Mouse (Mus musculus): ENCODE measurements around the gene Arhgef40.

Gene Arhgef40

DNA sequence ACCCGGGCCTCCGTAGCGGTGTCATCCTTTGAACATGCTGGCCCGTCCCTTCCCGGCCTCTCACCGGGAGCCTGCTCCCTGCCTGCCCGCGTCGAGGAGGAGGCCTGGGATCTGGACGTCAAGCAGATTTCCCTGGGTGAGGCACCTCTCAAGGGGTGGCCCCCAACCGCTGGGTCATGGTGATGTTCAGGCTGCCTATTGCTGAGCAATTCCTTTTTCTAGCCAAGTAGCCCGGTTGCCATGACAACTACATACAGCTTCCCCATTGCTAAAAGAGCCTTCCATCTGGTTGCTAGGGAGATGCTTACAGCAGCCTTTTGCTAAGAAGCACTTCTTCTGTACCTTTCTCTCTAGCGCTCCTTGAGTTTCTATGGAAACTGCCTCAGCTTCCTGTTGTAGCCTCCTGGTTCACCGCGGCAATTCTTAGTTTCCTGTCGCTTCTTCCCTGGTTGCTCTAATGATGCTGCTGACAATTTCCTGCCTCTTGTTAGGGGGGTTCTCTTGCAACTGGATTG lies 19.5 kb downstream of the Arhgef40 start:
- DNase-seq (ENCODE audit: low spot score in 2 of 2): peak; percentile 71 to 83

DNA sequence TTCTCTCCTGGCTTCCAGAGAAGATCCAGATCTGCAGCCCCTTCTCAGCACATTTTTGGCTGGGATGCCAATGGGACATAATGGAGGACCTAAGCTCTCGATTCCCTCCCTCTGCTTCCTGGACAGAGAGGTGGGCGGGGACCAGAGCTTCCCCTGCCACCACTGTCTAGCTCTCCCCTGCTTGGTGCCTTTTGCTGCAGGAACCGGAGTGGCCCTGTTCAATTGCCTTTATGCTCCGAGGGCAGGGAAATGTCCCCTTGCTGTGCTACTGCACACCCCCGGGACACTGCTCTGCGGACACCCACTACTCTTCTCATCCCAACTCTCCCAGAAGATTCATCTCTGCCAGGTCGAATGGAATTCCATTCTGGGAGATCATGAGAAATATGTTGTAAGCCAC lies 20.6 kb downstream of the Arhgef40 start:
- DNase-seq (ENCODE audit: low spot score in 2 of 2): no peak

DNA sequence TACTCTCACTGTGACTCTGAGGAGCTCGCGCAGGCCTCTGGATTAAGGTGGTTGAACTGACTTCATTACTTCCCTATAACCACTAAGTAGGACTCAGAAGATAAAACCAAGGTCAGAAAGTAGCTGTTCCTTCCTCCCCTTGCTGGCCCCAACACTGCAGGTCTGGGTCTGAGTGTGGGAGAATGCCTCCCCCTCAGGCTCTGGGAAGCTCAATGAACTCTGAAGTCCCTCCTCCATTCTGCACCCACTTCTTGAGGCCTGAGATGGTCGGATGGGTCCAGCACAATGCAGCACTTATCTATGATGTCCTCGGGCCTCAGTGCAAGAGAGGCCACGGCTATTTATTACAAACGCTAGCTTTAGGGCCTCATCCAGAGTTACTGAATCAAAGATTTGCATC lies 21.1 kb downstream of the Arhgef40 start:
- DNase-seq (ENCODE audit: low spot score in 2 of 2): no peak

DNA sequence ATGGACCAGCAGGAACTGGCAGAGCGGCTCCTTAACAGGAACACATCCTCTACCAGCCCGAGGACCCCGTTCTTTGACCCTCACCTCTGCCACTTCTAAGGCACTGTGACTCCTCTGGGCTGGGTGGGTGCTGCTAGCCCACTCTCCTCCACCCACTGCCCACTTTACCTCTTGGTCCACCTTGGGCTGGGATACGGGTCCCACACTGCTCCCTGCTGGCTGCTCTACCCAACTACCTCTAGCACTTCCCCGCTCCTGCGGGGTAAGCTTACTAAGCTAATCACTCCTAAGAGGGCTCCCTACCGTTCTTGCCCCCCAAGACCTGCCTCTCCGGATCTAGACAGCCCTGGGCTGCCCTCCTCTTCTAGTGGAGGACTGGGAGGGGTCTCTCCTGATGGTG lies 21.7 kb downstream of the Arhgef40 start:
- no peak for DNase-seq (ENCODE audit: low spot score in 2 of 2)

DNA sequence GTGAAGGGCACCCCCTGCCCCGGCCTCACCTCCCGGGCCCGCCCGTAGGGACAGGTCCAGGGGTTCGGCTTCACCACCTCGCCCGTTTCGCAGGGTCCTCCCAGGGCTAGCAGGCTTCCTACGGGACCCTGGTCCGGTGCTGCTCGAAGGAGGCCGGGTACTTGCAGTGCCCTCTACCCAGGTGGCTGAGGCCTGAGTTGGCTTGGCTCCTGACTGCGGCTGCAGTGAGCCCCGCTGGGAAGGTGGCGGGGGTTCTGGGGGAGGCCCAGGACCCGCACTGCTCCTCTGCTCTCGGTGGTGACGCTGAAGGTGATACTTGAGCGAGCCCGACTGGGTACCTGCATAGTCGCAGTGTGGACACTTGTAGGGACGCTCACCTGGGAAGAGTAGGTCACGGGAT lies 22.3 kb downstream of the Arhgef40 start:
- DNase-seq (ENCODE audit: low spot score in 2 of 2): no peak

DNA sequence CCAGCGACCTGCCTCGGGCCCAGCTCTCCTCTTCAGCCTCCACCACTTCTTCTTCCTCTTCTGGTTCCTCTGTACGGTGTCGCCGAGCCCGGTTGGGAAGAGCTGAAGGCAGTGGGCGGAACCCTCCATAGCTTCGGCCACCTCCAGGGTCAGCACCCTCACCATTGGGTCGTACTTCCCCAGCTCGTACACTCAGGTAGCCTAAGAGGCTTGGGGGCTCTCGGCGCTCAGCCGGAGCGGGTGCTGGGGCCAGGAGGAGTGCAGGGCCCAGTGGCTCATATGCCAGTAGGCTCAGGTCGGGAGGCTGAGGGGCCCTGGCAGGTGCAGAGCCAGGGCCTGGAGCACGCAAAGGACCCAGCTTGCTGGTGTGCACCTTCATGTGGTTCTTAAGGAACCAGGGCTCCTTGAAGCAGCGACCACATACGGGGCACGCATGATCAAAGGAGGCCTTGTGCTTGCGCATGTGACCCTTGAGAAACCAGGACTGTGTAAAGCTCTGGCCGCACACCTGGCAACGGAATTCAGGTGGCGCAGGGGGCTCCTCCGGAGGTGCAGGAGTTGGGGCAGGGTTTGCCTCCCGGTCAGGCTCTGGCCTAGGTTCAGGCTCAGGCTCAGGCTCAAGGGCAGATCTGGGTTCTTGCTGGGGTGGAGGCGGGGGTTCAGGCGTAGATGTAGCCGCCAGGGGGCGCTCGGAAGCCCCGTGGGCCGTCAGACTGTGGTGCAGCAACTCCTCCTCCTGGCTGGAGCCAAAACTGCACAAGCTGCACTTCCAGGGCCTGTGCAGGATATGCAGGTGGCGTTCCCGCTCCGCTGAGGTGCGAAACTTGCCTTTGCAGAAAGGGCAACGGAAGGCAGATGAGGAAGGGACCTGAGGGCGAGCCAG lies 24.0 kb downstream of the Arhgef40 start:
- peak; percentile 78 to 87 for DNase-seq (ENCODE audit: low spot score in 2 of 2)

DNA sequence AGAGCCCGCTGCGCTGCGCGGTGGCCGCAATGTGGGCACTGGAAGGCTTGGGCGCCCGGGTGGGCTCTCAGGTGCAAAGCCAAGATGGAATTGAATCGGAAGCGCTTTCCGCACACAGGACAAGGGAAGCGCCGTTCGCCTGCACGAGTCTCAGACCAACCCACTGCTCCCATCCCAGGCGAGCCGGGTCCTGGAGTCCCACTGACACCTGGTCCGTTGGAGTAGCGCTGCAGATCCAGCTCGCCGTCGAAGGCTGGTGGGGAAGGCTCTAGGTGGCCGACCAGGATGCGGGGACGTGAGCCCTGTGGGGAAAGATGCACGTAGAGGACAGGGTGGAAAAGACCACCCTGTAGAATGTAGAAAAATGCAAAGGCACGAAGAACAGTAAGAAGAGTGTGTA lies 24.8 kb downstream of the Arhgef40 start:
- no peak for DNase-seq (ENCODE audit: low spot score in 2 of 2)

DNA sequence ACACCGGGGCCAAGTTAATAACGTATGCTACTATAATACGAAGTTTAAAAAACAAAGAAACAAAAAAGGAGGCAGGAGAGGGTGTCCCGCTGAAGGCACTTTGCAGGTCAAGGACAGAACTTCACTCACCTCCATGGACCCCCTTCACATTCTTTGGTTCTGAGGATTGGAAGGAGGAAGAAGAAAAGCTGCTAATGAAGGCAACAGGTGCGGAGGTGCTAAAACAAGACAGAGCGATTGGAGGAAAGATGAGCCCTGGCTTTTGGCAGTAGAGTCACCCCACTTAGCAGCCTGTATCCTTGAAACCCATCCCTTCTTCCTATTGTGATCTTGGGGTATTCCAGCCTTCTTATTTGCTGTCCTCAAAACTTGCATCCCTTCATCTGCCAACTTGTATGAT lies 25.3 kb downstream of the Arhgef40 start:
- no peak for DNase-seq (ENCODE audit: low spot score in 2 of 2)

DNA sequence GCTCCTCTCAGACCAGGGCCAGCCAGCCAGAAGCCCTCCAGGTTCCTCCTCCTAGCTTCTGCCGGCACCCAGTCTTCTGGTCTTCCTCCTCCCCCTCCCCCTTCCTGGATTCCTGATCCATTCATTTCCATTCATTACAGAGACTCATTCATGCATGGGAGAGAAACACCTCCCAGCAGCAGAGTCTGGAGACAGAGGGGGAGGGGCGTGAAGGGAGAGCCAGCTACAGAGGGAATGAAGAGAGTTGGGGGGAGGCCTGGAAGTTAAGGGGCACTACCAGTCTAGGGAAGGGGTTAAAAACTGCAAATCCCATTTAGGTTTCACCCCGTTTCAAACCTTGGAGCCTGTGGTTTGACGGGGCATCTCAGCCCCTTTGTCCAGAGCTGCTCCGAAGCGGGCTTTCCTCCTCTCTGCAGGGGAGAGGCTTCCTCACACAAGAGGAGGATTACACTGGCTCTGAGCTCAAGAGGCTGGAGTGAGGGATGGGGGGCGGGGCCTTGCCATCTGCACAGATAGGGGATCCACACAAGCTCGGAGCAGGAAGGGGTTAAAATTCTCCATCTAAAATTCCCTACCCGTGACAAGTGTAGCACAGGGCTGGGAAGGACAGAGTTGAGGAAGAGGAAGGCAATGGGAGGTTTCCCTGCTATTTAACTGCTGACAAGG lies 26.1 kb downstream of the Arhgef40 start:
- no peak for DNase-seq (ENCODE audit: low spot score in 2 of 2)

DNA sequence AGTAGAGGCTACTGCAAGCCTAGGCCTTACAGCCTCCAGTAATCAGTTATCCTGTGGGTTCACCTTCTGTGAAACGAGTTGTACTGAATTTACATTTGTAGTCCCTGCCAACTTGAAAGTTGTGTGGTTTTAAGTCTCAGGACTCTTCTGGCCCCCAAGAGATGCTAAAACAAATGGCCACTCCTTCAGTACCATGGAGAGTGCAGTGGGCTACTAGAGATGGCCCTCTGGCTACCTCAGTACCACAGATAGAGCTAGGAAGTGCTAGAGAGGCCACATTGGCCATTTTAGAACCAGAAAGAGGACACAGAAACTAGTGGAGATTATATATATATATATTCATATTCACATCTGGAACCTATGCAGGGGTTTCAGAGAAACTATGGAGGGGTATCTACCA lies 27.2 kb downstream of the Arhgef40 start:
- no peak for DNase-seq (ENCODE audit: low spot score in 2 of 2)

DNA sequence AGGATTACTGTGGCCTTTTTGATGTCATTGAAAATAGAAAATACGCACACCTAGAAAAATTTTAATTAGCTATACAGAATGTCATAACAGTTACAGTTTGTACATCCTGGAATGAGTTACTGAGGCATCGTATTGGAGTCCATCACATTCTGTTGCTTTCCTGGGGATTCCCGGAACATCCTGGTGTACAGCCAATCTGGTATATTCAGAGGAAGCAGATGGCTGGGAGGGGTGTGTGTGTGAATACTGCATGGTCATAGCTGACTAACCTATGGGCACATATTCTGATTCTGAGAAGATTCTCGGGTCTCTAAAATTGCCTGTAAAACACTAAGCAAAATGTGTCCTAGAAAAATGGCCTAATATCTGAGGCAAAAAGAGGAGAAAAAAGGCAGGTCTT lies 27.6 kb downstream of the Arhgef40 start:
- no peak for DNase-seq (ENCODE audit: low spot score in 2 of 2)

DNA sequence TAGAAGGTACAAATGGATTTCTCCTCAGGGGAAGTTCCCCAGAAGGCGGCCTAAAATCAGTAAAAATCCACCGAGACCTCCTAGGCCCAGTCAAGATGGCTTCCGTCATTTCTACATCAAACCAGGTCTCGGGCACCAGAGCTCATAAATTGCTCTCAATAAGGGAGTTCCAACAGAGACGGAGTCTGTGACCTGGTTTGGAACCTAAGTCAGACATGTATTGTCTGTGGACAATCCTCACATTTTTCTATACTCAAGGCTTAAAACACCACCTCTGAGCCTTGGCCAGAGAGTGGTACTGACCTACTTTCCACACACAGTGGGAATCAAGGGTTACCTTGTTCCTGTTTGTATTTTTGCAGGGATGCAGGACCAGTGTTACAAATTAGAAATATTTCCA lies 28.0 kb downstream of the Arhgef40 start:
- no peak for DNase-seq (ENCODE audit: low spot score in 2 of 2)

DNA sequence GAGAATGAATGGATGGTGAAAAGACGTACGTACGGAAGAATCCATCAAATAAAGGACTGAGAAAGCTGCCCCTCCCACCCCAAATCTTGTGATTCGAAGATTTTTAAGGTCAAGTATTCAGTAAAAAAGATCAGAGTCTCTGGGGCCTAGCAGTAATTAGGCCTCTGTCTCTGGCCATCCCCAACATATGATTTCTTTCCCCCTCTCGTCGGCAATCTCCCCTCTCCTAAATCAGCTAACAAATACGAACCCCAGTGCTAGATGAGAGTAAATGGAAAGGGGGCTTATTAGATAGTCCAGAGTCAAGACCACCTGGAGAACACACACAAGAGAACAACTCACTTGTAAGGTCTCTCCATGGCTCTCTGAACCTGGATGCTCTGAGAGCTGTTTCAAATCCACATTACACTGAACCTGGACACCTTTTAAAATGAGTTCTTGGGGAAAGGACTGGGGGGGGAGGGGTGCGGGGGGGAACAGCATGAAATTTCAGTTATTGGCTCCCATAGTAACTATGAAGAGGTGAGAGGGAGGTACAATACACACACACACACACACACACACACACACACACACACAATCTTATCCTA lies 28.6 kb downstream of the Arhgef40 start:
- no peak for DNase-seq (ENCODE audit: low spot score in 2 of 2)

DNA sequence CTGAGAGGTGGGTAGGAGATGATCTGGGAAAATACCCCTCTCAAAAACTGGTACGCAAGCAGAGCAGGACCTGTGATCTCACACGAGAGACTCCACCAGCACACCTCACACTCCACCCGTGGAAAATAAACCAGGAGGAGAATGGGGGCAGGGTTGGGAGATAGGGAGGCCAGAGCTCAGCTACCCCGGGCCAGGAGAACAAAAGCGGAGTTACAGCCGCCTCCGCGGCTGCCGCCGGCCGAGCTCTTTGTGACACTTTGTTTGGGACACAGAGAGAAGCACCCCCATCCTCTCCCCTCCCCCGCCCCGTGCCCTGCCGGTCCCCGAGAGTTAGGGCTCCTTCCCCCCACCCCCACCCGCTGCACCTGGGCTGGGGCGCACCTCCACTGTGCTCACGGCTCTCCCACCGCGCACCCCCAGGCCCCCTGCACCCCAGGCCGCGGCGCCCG lies 29.3 kb downstream of the Arhgef40 start:
- no peak for DNase-seq (ENCODE audit: low spot score in 2 of 2)

DNA sequence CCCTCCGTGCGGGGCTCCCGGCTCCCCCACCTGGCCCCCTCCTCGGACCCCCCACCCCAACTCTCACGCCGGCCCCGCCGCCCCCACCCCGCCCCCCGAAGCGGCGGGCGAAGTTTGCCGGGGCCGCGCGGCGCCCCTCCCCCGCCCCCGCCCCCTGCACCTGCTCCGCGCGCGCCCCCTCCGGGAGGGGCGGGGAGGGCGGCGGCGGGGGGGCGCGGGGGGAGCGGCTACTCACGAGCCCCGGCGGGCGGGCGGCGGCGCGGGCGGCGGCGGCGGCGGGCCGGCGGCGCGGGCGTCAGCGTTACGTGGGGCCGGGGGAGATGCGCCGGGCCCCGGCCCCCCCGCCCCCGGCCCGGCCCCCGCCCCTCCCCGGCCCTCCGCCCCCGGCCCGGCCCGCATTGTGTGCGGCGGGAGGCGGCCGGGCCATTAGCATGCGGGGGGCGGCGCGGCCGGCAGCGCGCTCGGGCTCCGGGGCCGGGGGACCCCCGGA lies 29.8 kb downstream of the Arhgef40 start:
- no peak for DNase-seq (ENCODE audit: low spot score in 2 of 2)

DNA sequence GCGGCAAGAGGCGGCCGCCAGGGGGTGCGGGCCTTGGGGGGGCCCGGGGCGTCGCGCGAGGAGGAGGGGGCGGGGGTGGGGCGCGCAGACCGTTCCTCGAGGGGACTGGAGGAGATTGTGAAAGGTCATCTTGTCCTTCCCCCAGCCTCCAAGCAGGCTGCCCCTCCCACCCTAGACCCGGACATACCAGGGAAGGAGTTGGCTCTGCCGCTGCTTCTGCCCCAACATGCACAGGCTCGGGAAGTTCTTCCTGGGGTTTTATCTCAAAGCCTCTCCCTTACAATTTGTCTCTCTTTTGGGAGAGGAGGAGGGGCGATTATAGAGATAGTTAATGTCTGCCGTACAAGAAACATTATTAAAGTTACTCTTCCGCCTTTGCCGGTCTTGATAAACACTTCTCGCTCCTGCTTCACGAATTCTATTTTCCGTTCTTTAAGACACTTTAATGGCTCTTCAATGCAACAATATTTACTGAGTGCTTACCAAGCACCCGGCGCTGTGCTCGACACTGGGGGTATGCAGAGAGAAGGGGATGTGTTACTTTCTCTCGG lies 30.3 kb downstream of the Arhgef40 start:
- no peak for DNase-seq (ENCODE audit: low spot score in 2 of 2)

DNA sequence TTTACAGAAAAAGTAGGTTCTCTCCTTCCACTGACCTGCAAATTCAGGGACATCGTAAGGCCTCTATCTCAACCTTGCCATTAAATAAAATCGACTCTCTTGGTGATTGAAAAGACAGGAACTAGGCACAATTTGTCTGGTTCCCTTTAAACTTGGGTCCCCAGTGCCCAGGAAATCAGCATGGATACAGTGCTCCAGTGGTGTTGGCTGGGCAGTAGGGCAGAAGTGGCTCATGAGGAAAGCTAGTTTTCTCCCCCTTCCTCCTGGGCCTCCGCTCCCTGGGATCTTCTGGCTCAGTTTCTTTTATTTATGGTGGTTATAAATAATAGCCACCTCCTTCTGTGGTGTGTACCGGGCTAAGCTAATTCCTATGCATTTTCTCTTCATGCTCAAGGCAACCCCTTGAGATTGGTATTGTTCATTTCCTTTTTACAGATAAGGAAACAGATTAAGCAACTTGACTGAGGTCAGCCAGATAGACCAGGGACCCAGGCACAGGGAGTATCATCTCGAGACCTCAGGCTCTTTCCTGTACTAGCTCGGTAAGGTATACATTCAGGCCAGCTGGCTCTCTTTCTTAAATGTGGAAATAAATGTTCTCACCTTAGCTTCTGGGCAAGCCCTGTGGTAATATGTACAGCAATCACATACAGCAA lies 31.1 kb downstream of the Arhgef40 start, which contains the start of gene Tmem253:
Tmem253 (plus strand) TSS at position 214 of the 656 bp plus-strand sequence.
- DNase-seq (ENCODE audit: low spot score in 2 of 2): no peak

DNA sequence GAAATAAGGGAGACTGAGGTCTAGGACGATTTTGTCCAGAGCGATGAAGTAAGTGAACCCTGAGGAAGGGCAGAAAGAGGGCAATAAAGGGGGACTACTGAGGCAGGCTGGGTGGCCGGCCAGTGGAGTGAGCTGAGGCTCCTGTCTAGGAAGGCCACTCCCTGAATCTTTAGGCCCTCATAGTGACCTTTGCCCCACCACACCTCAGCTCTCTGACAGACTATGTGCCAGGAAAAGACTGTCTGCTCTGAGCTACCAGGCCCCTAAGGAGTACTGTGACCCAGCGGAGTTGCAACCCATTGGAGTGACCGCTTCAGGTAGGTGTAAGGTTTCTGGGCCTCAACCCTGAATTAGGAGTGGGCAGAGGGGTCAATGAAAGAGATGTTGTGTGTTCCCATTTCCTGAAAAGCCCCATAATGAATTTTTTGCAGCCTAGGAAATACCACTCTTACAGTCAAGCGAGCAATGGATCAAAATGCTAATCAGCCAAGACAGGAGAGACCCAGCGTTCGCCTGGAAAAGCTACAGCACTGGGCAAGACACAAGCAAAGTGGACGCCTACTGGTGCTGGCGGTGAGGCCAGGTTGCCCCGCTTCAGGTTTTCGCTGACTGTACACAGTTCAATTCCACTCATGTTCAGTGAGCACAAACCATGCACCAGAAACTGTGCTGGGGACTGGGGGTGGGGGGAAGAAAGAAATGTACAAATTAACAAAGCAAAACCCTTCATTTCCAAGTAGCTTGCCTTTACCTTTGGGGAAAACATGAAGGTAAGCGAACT lies 32.3 kb downstream of the Arhgef40 start:
- DNase-seq (ENCODE audit: low spot score in 2 of 2): no peak

DNA sequence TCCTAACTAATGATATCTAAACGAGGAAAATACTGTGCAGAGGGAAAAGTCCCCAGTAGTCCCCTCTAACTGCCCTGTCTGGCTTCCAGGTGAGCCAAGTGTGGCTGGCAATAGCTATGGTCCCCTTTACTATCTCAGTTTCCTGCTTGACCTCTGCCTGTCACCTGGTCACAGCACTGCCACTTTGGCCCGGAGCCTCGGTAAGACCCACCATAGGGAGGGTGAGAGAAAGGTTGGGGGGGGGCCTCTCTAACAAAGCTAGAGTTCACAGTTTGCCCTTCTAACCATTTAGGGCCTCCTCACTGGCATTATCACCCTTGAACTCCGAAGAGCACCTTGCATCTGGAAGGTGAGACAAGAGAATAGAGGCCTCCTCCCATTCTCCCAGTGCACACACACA lies 33.1 kb downstream of the Arhgef40 start:
- DNase-seq (ENCODE audit: low spot score in 2 of 2): no peak

DNA sequence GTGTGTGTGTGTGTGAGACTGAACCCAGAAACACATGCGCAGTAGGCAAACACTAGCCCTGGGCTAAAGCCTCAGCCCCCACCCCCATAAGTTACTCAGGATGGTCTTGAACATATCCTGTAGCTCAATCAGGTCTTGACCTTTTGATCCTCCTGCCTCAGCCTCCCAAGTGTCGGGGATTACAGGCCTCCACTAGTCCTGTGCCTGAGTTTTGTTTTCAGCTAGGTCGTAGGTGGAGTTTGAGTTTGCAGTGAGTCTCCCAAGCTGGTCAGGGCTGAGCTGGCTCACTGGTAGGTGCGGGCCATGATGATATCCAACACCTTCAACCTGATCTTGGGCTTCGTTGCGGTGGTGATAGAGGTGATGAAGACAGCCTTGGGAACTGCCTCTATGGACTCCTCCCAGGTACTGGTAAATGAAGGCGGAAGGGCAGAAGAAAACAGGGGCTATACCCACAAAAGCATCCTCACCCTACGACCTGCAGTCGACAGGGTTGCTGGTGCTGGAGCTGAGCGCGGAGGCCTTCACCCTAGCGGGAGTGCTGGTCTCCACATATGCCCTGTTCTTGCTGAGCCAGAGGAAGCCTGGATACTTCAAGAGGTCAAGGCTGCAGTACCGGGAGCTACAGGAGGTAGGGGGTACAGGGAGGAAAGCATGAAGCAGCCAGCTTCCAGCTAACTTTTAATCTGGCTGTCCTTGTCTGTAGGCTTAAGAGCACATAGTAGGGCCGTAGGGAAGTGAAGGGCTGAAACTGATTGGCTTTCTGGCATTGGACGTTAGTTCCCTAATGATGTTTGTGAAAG lies 33.9 kb downstream of the Arhgef40 start:
- no peak for DNase-seq (ENCODE audit: low spot score in 2 of 2)
